Mouse (Mus musculus): Measurements from ENCODE around the gene Adamts9. TPM values are rescaled to one million over a fixed set of nuclear protein-coding genes. Genes with fewer than 3 reads are reported as not detected.

Adamts9 gene
- 2.6 and 2.8 TPM in 2 replicates for polyA plus RNA-seq (2016; fragmentation: Nextera tagmentation; extraction: Ambion mirVana)

GRCm38 (mm10) chr6:92943057-92943781 lies at the start of gene Adamts9:
Gene Adamts9 (minus strand): TSS chr6:92943492.
- peaks cover 6% of the 10 kb centered on the region; the same call in 1 of the 2 replicates for H3K9me3 ChIP-seq
- peaks cover 49% of the 10 kb centered on the region for H3K4me1 ChIP-seq
- peak within 1 kb of the TSS; percentile 72 for H3K4me3 ChIP-seq
- H3K36me3 ChIP-seq (replicated peaks), result 0 out of 2 replicates have a peak, but pooled peaks cover 6% of the 10 kb centered on the region
- H3K27me3 ChIP-seq (ENCODE audit: poor library complexity, severe bottlenecking), result peaks cover 69% of the 10 kb centered on the region
- under 1% methylated on average over 68 of the region's 68 CpGs for WGBS
- peak; percentile 78 for DNase-seq (ENCODE audit: extremely low spot score, low spot score)
- H3K27ac ChIP-seq, result peak within 1 kb of the TSS; percentile 89

- WGBS, result 55% methylated on average over 1 of the region's 1 CpGs
- no peak overlapping the region for H3K4me3 ChIP-seq
- no peaks in the 10 kb centered on the region for H3K36me3 ChIP-seq (replicated peaks)
- H3K9me3 ChIP-seq, result no peaks in the 10 kb centered on the region
- H3K27ac ChIP-seq, result no peak overlapping the region
- H3K4me1 ChIP-seq, result no peaks in the 10 kb centered on the region
- DNase-seq (ENCODE audit: extremely low spot score, low spot score), result no peak
- H3K27me3 ChIP-seq (ENCODE audit: poor library complexity, severe bottlenecking), result no peaks in the 10 kb centered on the region
Measured at GRCm38 (mm10) chr6:92991616-92992015, 48.3 kb upstream of the Adamts9 start.

GRCm38 (mm10) chr6:92988620-92988998 lies 45.3 kb upstream of the Adamts9 start:
- Histone ChIP-seq H3K9me3 (no peaks in the 10 kb centered on the region), H3K4me1 (no peaks in the 10 kb centered on the region), H3K27me3 (ENCODE audit: poor library complexity, severe bottlenecking) (no peaks in the 10 kb centered on the region), H3K4me3 (no peak overlapping the region), H3K27ac (no peak overlapping the region), H3K36me3 (replicated peaks) (no peaks in the 10 kb centered on the region)
- 90% methylated on average over 10 of the region's 10 CpGs for WGBS
- no peak for DNase-seq (ENCODE audit: extremely low spot score, low spot score)

- Histone ChIP-seq H3K36me3 (replicated peaks) (no peaks in the 10 kb centered on the region), H3K27me3 (ENCODE audit: poor library complexity, severe bottlenecking) (no peaks in the 10 kb centered on the region), H3K27ac (no peak overlapping the region), H3K4me3 (no peak overlapping the region), H3K4me1 (no peaks in the 10 kb centered on the region), H3K9me3 (no peaks in the 10 kb centered on the region)
- DNase-seq (ENCODE audit: extremely low spot score, low spot score), result no peak
- WGBS, result 87% methylated on average over 14 of the region's 14 CpGs
Measured at GRCm38 (mm10) chr6:92987846-92988619, 44.7 kb upstream of the Adamts9 start.

GRCm38 (mm10) chr6:92987366-92987765 lies 44.1 kb upstream of the Adamts9 start:
- Histone ChIP-seq H3K9me3 (no peaks in the 10 kb centered on the region), H3K4me1 (no peaks in the 10 kb centered on the region), H3K4me3 (no peak overlapping the region), H3K36me3 (replicated peaks) (no peaks in the 10 kb centered on the region), H3K27ac (no peak overlapping the region), H3K27me3 (ENCODE audit: poor library complexity, severe bottlenecking) (no peaks in the 10 kb centered on the region)
- WGBS, result 89% methylated on average over 9 of the region's 9 CpGs
- DNase-seq (ENCODE audit: extremely low spot score, low spot score), result no peak

GRCm38 (mm10) chr6:92983421-92983820 lies 40.1 kb upstream of the Adamts9 start:
- no peaks in the 10 kb centered on the region for H3K36me3 ChIP-seq (replicated peaks)
- H3K27ac ChIP-seq, result no peak overlapping the region
- DNase-seq (ENCODE audit: extremely low spot score, low spot score), result no peak
- no peaks in the 10 kb centered on the region for H3K4me1 ChIP-seq
- 95% methylated on average over 7 of the region's 7 CpGs for WGBS
- H3K9me3 ChIP-seq, result no peaks in the 10 kb centered on the region
- H3K4me3 ChIP-seq, result no peak overlapping the region
- H3K27me3 ChIP-seq (ENCODE audit: poor library complexity, severe bottlenecking), result no peaks in the 10 kb centered on the region

- WGBS, result 93% methylated on average over 7 of the region's 7 CpGs
- H3K36me3 ChIP-seq (replicated peaks), result no peaks in the 10 kb centered on the region
- no peaks in the 10 kb centered on the region for H3K27me3 ChIP-seq (ENCODE audit: poor library complexity, severe bottlenecking)
- no peaks in the 10 kb centered on the region for H3K4me1 ChIP-seq
- no peaks in the 10 kb centered on the region for H3K9me3 ChIP-seq
- no peak for DNase-seq (ENCODE audit: extremely low spot score, low spot score)
- no peak overlapping the region for H3K27ac ChIP-seq
- no peak overlapping the region for H3K4me3 ChIP-seq
Measured at GRCm38 (mm10) chr6:92981451-92982186, 38.3 kb upstream of the Adamts9 start.

GRCm38 (mm10) chr6:92973340-92973739 lies 30.0 kb upstream of the Adamts9 start:
- Histone ChIP-seq H3K9me3 (no peaks in the 10 kb centered on the region), H3K27me3 (ENCODE audit: poor library complexity, severe bottlenecking) (no peaks in the 10 kb centered on the region), H3K27ac (no peak overlapping the region), H3K4me1 (no peaks in the 10 kb centered on the region), H3K4me3 (no peak overlapping the region), H3K36me3 (replicated peaks) (no peaks in the 10 kb centered on the region)
- no peak for DNase-seq (ENCODE audit: extremely low spot score, low spot score)
- 93% methylated on average over 3 of the region's 3 CpGs for WGBS

- no peak for DNase-seq (ENCODE audit: extremely low spot score, low spot score)
- H3K27ac ChIP-seq, result no peak overlapping the region
- H3K9me3 ChIP-seq, result peaks cover 8% of the 10 kb centered on the region; the same call in 1 of the 2 replicates
- H3K4me1 ChIP-seq, result no peaks in the 10 kb centered on the region
- no peaks in the 10 kb centered on the region for H3K36me3 ChIP-seq (replicated peaks)
- no peak overlapping the region for H3K4me3 ChIP-seq
- 77% methylated on average over 3 of the region's 3 CpGs for WGBS
- H3K27me3 ChIP-seq (ENCODE audit: poor library complexity, severe bottlenecking), result no peaks in the 10 kb centered on the region; the same call in 1 of the 2 replicates
Measured at GRCm38 (mm10) chr6:92968718-92969117, 25.4 kb upstream of the Adamts9 start.

- peaks cover 8% of the 10 kb centered on the region; the same call in 1 of the 2 replicates for H3K9me3 ChIP-seq
- H3K27ac ChIP-seq, result no peak overlapping the region
- H3K4me1 ChIP-seq, result peaks cover under 1% of the 10 kb centered on the region; the same call in 1 of the 2 replicates
- no peak for DNase-seq (ENCODE audit: extremely low spot score, low spot score)
- no peak overlapping the region for H3K4me3 ChIP-seq
- WGBS, result 83% methylated on average over 3 of the region's 3 CpGs
- H3K36me3 ChIP-seq (replicated peaks), result no peaks in the 10 kb centered on the region
- H3K27me3 ChIP-seq (ENCODE audit: poor library complexity, severe bottlenecking), result peaks cover 4% of the 10 kb centered on the region
Measured at GRCm38 (mm10) chr6:92968216-92968615, 24.9 kb upstream of the Adamts9 start.

GRCm38 (mm10) chr6:92962966-92963365 lies 19.7 kb upstream of the Adamts9 start:
- H3K27me3 ChIP-seq (ENCODE audit: poor library complexity, severe bottlenecking), result peaks cover 10% of the 10 kb centered on the region
- 67% methylated on average over 3 of the region's 3 CpGs for WGBS
- peak overlapping the region; percentile 66 for H3K27ac ChIP-seq
- peaks cover 15% of the 10 kb centered on the region for H3K4me1 ChIP-seq
- H3K9me3 ChIP-seq, result peaks cover 8% of the 10 kb centered on the region; the same call in 1 of the 2 replicates
- no peaks in the 10 kb centered on the region for H3K36me3 ChIP-seq (replicated peaks)
- H3K4me3 ChIP-seq, result no peak overlapping the region
- DNase-seq (ENCODE audit: extremely low spot score, low spot score), result no peak

- no peak overlapping the region for H3K27ac ChIP-seq
- no peak overlapping the region for H3K4me3 ChIP-seq
- peaks cover 10% of the 10 kb centered on the region for H3K27me3 ChIP-seq (ENCODE audit: poor library complexity, severe bottlenecking)
- H3K36me3 ChIP-seq (replicated peaks), result no peaks in the 10 kb centered on the region
- no peak for DNase-seq (ENCODE audit: extremely low spot score, low spot score)
- H3K4me1 ChIP-seq, result peaks cover 15% of the 10 kb centered on the region
- H3K9me3 ChIP-seq, result peaks cover 8% of the 10 kb centered on the region; the same call in 1 of the 2 replicates
- WGBS, result 92% methylated on average over 6 of the region's 6 CpGs
Measured at GRCm38 (mm10) chr6:92960997-92961396, 17.7 kb upstream of the Adamts9 start.

Measured in forebrain, embryonic 10.5 days (tissue).